Mouse (Mus musculus): ENCODE results near the gene Ros1. TPM values are rescaled to one million over a fixed set of nuclear protein-coding genes. Genes with fewer than 3 reads are reported as not detected.

The Ros1 gene
- polyA plus RNA-seq, 1 experiment from 2014 or later = not detected

- H3K4me2 ChIP-seq (ENCODE audit: low read depth, low read length) = no peak overlapping the region
- WGBS = 2% methylated on average over 11 of the region's 11 CpGs
- H3K27ac ChIP-seq (ENCODE audit: low read depth, low read length) = no peak overlapping the region
- ATAC-seq (ENCODE audit: low read depth) = no peak
- no peaks in the 10 kb centered on the region for H3K9me3 ChIP-seq (ENCODE audit: control insufficient read depth, low read length)
- H3K36me3 ChIP-seq (ENCODE audit: control insufficient read depth, insufficient read depth, low read length) = no peaks in the 10 kb centered on the region
- H3K9ac ChIP-seq (replicated peaks; ENCODE audit: low read depth, low read length) = no peak overlapping the region
- H3K4me1 ChIP-seq (ENCODE audit: control insufficient read depth, insufficient read depth, low read length) = peaks cover 8% of the 10 kb centered on the region; the same call in 1 of the 2 replicates
- H3K4me3 ChIP-seq (ENCODE audit: low read depth, low read length) = no peak overlapping the region
- peaks cover 59% of the 10 kb centered on the region for H3K27me3 ChIP-seq (ENCODE audit: control insufficient read depth, insufficient read depth, low read length)
Observed at GRCm38 (mm10) chr10:52028561-52029370, 166.3 kb downstream of the Ros1 start.

GRCm38 (mm10) chr10:52027161-52028035, 167.6 kb downstream of the Ros1 start:
- 1% methylated on average over 66 of the region's 68 CpGs for WGBS
- H3K27ac ChIP-seq (ENCODE audit: low read depth, low read length) = no peak overlapping the region
- ATAC-seq (ENCODE audit: low read depth) = peak; percentile 72

GRCm38 (mm10) chr10:52025821-52026220, 169.2 kb downstream of the Ros1 start:
- no peaks in the 10 kb centered on the region for H3K9me3 ChIP-seq (ENCODE audit: control insufficient read depth, low read length)
- H3K36me3 ChIP-seq (ENCODE audit: control insufficient read depth, insufficient read depth, low read length) = no peaks in the 10 kb centered on the region
- no peak overlapping the region for H3K27ac ChIP-seq (ENCODE audit: low read depth, low read length)
- no peak overlapping the region for H3K4me3 ChIP-seq (ENCODE audit: low read depth, low read length)
- H3K9ac ChIP-seq (replicated peaks; ENCODE audit: low read depth, low read length) = no peak overlapping the region
- ATAC-seq (ENCODE audit: low read depth) = no peak
- H3K4me2 ChIP-seq (ENCODE audit: low read depth, low read length) = no peak overlapping the region
- 4% methylated on average over 7 of the region's 7 CpGs for WGBS
- peaks cover 71% of the 10 kb centered on the region for H3K27me3 ChIP-seq (ENCODE audit: control insufficient read depth, insufficient read depth, low read length)
- peaks cover 11% of the 10 kb centered on the region; the same call in 1 of the 2 replicates for H3K4me1 ChIP-seq (ENCODE audit: control insufficient read depth, insufficient read depth, low read length)

More at GRCm38 (mm10) chr10:52027161-52028035, 167.6 kb downstream of the Ros1 start:
- Histone ChIP-seq H3K9ac (replicated peaks; ENCODE audit: low read depth, low read length) (peak overlapping the region; percentile 42; the same call in 1 of the 2 replicates), H3K9me3 (ENCODE audit: control insufficient read depth, low read length) (no peaks in the 10 kb centered on the region), H3K4me1 (ENCODE audit: control insufficient read depth, insufficient read depth, low read length) (peaks cover 11% of the 10 kb centered on the region; the same call in 1 of the 2 replicates), H3K27me3 (ENCODE audit: control insufficient read depth, insufficient read depth, low read length) (peaks cover 66% of the 10 kb centered on the region), H3K36me3 (ENCODE audit: control insufficient read depth, insufficient read depth, low read length) (no peaks in the 10 kb centered on the region), H3K4me3 (ENCODE audit: low read depth, low read length) (peak overlapping the region; percentile 40), H3K4me2 (ENCODE audit: low read depth, low read length) (peak overlapping the region; percentile 77)

- 0% methylated on average over 1 of the region's 1 CpGs for WGBS
- no peak for ATAC-seq (ENCODE audit: low read depth)
- H3K4me2 ChIP-seq (ENCODE audit: low read depth, low read length) = no peak overlapping the region
- H3K27me3 ChIP-seq (ENCODE audit: control insufficient read depth, insufficient read depth, low read length) = peaks cover 74% of the 10 kb centered on the region
- H3K4me1 ChIP-seq (ENCODE audit: control insufficient read depth, insufficient read depth, low read length) = peaks cover 11% of the 10 kb centered on the region; the same call in 1 of the 2 replicates
- H3K4me3 ChIP-seq (ENCODE audit: low read depth, low read length) = no peak overlapping the region
- H3K27ac ChIP-seq (ENCODE audit: low read depth, low read length) = no peak overlapping the region
- no peak overlapping the region for H3K9ac ChIP-seq (replicated peaks; ENCODE audit: low read depth, low read length)
- H3K36me3 ChIP-seq (ENCODE audit: control insufficient read depth, insufficient read depth, low read length) = no peaks in the 10 kb centered on the region
- H3K9me3 ChIP-seq (ENCODE audit: control insufficient read depth, low read length) = no peaks in the 10 kb centered on the region
Observed at GRCm38 (mm10) chr10:52025291-52025690, 169.8 kb downstream of the Ros1 start.

GRCm38 (mm10) chr10:52024053-52024410, 171.0 kb downstream of the Ros1 start:
- Histone ChIP-seq H3K4me1 (ENCODE audit: control insufficient read depth, insufficient read depth, low read length) (peaks cover 11% of the 10 kb centered on the region; the same call in 1 of the 2 replicates), H3K4me3 (ENCODE audit: low read depth, low read length) (no peak overlapping the region), H3K27ac (ENCODE audit: low read depth, low read length) (no peak overlapping the region), H3K36me3 (ENCODE audit: control insufficient read depth, insufficient read depth, low read length) (no peaks in the 10 kb centered on the region), H3K4me2 (ENCODE audit: low read depth, low read length) (no peak overlapping the region), H3K9me3 (ENCODE audit: control insufficient read depth, low read length) (no peaks in the 10 kb centered on the region), H3K27me3 (ENCODE audit: control insufficient read depth, insufficient read depth, low read length) (peaks cover 71% of the 10 kb centered on the region), H3K9ac (replicated peaks; ENCODE audit: low read depth, low read length) (no peak overlapping the region)
- 14% methylated on average over 2 of the region's 2 CpGs for WGBS
- ATAC-seq (ENCODE audit: low read depth) = no peak

- 2% methylated on average over 17 of the region's 17 CpGs for WGBS
Observed at GRCm38 (mm10) chr10:52023213-52024052, 171.6 kb downstream of the Ros1 start.

GRCm38 (mm10) chr10:52022413-52023212, 172.4 kb downstream of the Ros1 start, which contains the start of gene Vgll2:
Gene Vgll2, plus strand, starts transcription at chr10:52022502.
- Histone ChIP-seq H3K4me3 (ENCODE audit: low read depth, low read length) (peak within 1 kb of the TSS; percentile 41), H3K9me3 (ENCODE audit: control insufficient read depth, low read length) (no peaks in the 10 kb centered on the region), H3K27me3 (ENCODE audit: control insufficient read depth, insufficient read depth, low read length) (peaks cover 61% of the 10 kb centered on the region), H3K4me1 (ENCODE audit: control insufficient read depth, insufficient read depth, low read length) (peaks cover 8% of the 10 kb centered on the region; the same call in 1 of the 2 replicates), H3K9ac (replicated peaks; ENCODE audit: low read depth, low read length) (peak within 1 kb of the TSS; percentile 44), H3K27ac (ENCODE audit: low read depth, low read length) (no peak within 1 kb of the TSS), H3K4me2 (ENCODE audit: low read depth, low read length) (peak within 1 kb of the TSS; percentile 93), H3K36me3 (ENCODE audit: control insufficient read depth, insufficient read depth, low read length) (no peaks in the 10 kb centered on the region)
- WGBS = under 1% methylated on average over 51 of the region's 60 CpGs
- peak; percentile 87 for ATAC-seq (ENCODE audit: low read depth)

More at GRCm38 (mm10) chr10:52023213-52024052, 171.6 kb downstream of the Ros1 start:
- Histone ChIP-seq H3K9me3 (ENCODE audit: control insufficient read depth, low read length) (no peaks in the 10 kb centered on the region), H3K4me2 (ENCODE audit: low read depth, low read length) (peak overlapping the region; percentile 93; the same call in 1 of the 2 replicates), H3K27me3 (ENCODE audit: control insufficient read depth, insufficient read depth, low read length) (peaks cover 69% of the 10 kb centered on the region), H3K4me3 (ENCODE audit: low read depth, low read length) (no peak overlapping the region; the same call in 1 of the 2 replicates), H3K9ac (replicated peaks; ENCODE audit: low read depth, low read length) (no peak overlapping the region), H3K4me1 (ENCODE audit: control insufficient read depth, insufficient read depth, low read length) (peaks cover 11% of the 10 kb centered on the region; the same call in 1 of the 2 replicates), H3K27ac (ENCODE audit: low read depth, low read length) (no peak overlapping the region), H3K36me3 (ENCODE audit: control insufficient read depth, insufficient read depth, low read length) (no peaks in the 10 kb centered on the region)
- no peak for ATAC-seq (ENCODE audit: low read depth)

Data from neural tube, embryonic 14.5 days (tissue).